Mouse (Mus musculus): Measurements from ENCODE around the gene Krt32.

- TF ChIP-seq CTCF (IDR thresholded peaks at IDR 0.05; ENCODE audit: low read depth): no peak
- no peak for TF ChIP-seq EP300 (IDR thresholded peaks at IDR 0.05; ENCODE audit: low read depth)
Measured at GRCm38 (mm10) chr11:100087861-100088260, at the start of gene Krt32.

Data from liver, postnatal 0 days (tissue).